Mouse (Mus musculus): ENCODE results near the gene Eif2b5.

DNA sequence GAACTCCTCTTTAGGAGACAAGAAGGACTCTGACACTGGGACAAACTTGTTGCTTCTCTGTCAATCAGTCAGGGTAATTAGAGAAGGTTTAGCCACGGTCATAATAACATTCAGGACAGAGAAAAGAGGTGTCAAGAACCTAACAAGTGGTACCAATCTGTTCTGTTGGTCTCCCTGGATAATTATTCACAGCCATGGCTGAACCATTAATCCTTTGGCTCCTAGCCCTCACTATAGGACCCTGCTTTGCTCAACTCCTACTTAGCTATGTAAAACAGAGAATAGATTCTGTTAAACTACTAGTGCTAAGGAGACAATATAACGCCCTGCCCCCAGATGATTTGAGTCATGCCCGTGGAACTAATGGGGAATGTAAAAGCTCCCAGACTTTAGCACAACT lies 12.6 kb upstream of the Eif2b5 start:
- no peak for TF ChIP-seq CTCF (IDR thresholded peaks at IDR 0.05; ENCODE audit: control insufficient read depth, insufficient read depth, insufficient read length)
- no peak for TF ChIP-seq CEBPB (IDR thresholded peaks at IDR 0.05; ENCODE audit: low read depth)
- no peak for TF ChIP-seq USF1 (IDR thresholded peaks at IDR 0.05; ENCODE audit: low read depth)
- TF ChIP-seq MAX (IDR thresholded peaks at IDR 0.05) = no peak
